Mouse (Mus musculus) adrenal gland, adult 2 months (tissue): Measurements from ENCODE around the gene Phf13. TPM values are rescaled to one million over a fixed set of nuclear protein-coding genes. Genes with fewer than 3 reads are reported as not detected.
A peak's percentile ranks its signal among the peaks of the same experiment; 100 is the strongest.

ENCODE experiments used
- DNase-seq: peaks from one replicate; pipeline ENCODE4 v3.0.0; 2021
- polyA plus RNA-seq: library from polyadenylated mRNA; depleted of rRNA; stranded (reverse); fragments of >200 nt; gene quantifications from 2 replicates; pipeline ENCODE4 v1.2.3, GENCODE M21; 2012
- total RNA-seq, 2 experiments: library from RNA; stranded (reverse); gene quantifications; 2 replicates each; pipeline ENCODE4 v1.2.3; 2021

Gene Phf13
- total and polyA plus RNA-seq, 3 experiments = 12.1 to 22.8 (median 14.2) TPM

DNA sequence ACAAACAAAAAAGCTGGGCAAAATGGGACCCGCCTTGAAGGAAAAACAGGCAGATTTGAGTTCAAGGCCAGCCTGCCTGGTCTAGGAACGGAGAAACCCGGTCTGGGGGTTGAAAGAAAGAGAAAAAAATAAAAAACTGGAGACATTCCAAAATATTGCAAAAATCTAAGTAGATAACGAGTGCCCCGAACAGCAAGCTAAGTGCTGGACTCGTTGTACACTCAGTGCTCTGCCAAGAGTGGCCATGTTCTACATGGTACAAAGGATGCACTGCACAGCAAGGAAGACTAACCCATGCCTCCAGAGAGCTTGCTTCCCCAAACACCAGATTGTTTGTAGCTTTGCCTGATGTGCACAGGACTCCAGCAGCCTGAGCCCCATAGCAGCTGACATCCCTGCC is 3.0 kb downstream of the Phf13 start:
- DNase-seq = no peak

DNA sequence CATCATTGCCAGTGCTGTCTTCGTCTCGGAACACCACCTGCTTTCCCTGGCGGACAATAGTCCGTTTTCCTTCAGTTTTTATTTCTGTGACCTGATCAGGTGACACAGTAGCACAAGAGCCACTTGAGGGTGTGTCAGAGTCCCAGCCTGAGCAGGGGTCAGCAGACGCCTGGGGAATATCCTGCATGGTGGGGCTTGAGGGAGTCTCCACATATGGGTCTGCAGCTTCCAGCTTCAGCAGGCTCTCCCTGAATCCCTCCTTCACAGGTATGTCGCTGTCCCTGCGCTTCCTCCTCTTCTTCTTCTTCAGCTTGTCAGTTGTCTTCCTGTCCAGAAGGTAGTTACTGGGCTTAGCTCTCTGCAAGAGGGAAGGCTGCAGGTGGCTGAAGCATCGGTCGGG is 4.0 kb downstream of the Phf13 start:
- no peak for DNase-seq

DNA sequence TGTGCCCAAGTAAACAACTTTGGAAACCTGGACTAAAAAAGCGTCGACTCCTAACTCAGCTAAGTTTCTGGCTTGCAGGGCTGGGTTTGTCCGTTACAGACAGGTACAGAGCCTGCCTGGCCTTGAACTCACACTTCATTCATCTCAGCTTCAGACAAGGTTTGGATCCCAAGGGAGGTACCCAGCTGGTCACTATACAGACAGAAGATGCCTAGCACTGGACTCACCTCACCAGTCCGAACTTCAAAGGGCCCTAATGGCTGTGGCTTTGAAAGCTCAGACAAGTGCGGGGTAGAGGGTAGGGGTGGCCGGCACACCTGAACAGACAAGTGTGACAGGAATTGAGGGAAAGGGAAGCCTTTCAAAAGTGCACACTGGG is 7.0 kb downstream of the Phf13 start:
- DNase-seq = no peak

DNA sequence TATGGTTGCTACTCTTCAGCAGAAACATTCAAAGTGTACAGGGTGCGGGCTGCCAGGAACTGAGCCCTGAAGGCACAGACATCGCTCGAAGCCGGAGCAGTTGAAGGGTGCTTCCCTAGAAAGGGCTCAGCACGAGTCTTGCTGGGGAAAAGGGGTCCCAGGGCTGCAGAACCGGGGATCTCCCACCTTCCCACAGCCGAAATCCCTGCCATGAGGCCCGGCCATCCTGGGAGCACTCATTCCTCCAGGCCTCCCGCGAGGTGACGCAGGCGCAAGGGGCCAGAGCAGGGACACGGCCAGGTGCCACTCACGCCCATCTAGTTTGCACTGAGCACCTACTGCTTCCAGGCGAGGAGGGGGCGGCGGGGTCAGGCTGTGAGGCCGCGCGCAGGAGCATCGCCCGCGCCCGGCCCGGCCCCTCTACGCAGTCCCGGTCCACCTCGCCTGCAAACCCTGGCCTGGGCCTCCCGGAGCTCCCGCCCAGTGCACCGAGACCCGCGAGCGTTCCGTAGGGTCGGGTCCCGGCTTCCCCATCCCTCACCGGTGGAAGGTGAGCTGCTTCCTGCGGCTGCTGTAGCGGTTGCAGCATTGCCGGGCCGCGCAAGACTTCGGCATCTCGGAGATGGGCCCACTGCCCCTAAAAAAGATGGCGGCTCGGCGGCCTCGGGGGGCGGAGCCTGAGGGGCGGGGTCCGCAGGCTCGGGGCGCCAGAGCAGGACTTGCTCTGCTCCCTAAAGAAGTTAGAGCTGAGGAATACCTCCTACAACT is 7.5 kb downstream of the Phf13 start, which contains the start of gene Thap3:
Gene Thap3, minus strand, starts transcription at position 656 of the 768 bp plus-strand sequence.
- peak; percentile 92 for DNase-seq

DNA sequence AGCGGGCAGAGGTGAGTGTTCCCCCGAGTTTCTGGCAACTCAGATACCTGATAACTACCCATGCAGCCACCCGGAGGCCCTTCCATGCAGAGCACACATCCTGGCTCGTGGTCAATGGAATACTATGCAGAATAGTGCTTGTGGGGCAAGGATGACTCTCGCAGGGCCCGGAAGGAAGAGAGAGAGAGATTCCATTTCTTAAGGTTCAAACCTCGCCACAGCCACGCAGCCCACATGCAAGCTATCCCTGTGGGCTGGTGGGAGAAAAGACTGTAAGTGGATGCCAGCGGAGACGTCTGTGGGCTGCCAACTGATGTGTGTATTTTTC is 8.1 kb downstream of the Phf13 start:
- no peak for DNase-seq

DNA sequence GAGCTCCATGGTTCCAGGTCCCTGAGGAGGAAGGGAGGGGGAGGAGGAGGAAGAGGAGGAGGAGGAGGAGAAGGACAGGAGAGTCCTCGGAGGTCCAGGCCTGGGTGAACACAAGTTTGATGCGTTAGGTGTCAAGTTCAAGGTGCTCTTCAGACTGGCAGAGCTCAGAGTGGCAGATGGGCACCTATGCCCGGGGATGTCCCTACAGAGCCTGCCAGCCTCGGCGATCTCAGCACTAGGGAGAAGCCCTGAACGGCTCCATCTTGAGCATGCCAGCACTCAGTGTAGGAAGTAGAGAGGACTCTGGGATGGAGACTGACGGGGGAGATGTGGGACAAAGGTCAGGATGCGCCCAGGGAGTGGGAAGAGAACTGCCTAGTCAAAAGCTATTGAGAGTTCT is 9.4 kb downstream of the Phf13 start:
- no peak for DNase-seq

DNA sequence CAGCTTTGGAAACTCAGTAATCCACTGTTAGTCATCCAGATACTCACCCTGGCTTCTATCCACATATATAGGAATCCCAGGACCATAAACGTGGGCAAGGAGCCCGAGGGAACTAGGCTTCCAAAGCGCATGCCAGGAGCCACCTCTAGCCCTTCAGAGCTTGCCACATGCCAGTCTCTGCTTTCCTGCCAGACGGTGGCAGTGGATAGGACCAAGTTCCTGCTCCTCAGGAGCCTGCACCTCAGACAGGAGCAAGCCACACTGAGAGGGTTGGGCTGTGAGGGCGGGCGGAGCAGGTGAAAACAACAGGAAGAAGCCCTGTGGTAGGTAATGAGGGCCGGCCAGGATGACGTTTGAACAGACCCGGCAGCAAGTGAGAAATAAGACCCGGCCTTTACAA is 10.2 kb downstream of the Phf13 start:
- DNase-seq = no peak

DNA sequence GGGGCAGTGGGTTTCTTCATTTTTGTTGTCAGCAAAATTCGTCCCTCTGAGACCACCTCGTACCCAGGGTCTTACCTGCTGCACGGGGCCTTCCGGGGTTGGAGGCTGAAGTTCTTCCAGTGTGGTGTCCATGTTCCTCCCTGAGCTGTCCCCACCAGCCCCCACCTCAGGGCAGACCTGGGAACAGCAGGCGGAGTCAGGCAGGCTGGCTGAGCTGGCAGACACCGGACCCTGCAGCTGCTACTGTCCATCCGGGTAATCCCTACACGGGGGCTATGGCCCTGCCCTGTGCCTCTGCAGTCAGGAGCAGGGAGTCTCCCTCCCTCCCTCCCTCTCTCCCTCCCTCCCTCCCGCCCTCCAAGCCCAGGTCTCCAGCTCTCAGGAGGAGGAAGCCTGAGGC is 12.5 kb downstream of the Phf13 start:
- DNase-seq = no peak

DNA sequence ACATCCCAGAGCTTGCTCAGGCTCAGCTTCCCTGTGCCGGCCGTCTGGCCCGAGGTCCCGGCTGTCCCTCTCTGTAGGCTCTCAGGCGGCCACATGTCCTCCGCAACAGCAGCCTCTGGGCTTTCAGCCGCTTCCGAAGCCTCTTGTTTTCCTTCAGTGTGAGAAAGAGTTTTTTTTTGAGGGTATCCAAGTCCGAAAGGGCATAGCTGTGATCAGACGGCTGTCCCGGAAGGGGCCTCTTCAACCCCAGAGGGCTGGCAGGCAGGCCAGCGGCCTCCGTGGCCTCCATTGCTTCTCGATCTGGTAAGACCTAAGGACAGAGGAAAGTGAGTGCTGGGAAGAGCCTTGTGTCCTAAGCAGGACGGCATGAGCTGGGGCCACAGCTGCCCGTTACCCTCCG is 13.0 kb downstream of the Phf13 start:
- DNase-seq = no peak

DNA sequence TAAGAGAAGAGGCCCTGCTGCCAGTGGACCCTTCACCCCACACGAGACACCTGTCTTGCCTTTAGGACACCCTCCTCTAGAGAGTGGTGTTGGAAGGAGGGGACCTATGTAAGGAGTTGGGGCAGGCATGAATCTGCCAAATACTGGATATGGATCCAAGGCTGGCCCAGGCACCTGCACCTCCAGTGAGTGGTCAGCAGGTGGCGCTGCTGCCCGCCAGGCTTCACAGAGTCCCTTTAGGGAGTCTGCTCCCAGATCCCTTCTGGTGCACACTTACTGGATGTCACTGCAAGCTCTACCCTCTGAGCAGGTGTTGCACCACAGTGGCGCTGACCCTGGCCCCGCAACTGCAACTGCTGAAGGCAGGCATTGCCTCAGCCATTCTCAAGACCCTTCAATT is 14.7 kb downstream of the Phf13 start:
- DNase-seq = peak; percentile 86

DNA sequence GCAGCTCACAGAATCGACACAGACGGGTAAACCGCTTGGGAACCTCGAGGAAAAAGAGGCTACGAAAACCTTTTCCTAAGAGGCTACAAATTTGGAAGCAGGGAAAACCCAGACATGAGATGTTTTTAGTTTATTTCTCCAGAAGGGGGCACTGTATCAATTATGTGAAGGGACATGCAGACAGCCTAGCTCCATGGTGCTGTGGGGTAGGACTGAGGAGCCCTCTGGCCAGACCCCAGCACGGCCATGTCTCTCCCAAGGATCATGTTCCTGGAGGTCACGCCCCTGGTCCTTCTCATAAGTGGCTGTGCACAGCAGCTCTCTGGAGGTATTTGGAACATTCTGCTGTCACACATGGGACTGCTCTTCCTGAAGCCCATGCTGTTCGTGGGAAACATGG is 15.4 kb downstream of the Phf13 start:
- no peak for DNase-seq

DNA sequence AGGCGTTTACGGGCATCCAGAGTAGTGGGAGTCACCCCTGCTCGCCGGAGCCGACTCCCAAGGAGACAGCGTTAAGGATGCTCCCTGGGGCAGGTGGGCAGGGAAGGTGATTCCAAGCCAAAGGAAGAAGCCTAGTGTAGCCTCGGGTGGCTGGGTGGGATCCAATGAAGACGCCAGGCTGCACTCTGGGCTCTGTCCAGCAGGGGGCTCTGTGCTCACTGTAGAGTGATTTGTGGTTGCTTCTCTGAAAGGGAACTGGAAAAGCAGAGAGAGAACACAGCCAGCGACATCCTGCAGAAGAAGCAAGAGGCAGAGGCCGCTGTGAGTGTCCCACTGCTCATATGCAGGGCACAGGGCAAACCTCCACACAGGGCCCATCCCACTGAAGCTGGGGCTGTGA is 18.3 kb downstream of the Phf13 start:
- DNase-seq = peak; percentile 79

DNA sequence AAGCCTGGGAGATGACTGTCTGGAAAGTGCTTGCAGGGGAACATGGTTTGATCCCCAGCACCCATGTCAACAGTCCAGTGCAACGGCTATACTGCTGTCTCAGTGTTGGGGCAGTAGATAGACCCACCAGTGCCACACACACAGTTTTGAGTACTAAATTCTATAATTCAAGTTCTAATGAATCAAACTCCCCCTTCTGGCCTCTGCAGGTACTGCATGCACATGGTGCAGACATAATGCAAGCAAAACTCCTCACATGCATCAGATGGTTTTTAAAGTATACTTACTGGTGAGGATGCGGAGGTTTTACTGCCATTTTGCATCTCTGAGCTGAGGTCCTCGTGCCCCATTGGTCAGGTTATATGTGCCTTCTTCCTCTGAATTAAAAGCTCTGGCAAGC is 20.6 kb downstream of the Phf13 start:
- DNase-seq = no peak

DNA sequence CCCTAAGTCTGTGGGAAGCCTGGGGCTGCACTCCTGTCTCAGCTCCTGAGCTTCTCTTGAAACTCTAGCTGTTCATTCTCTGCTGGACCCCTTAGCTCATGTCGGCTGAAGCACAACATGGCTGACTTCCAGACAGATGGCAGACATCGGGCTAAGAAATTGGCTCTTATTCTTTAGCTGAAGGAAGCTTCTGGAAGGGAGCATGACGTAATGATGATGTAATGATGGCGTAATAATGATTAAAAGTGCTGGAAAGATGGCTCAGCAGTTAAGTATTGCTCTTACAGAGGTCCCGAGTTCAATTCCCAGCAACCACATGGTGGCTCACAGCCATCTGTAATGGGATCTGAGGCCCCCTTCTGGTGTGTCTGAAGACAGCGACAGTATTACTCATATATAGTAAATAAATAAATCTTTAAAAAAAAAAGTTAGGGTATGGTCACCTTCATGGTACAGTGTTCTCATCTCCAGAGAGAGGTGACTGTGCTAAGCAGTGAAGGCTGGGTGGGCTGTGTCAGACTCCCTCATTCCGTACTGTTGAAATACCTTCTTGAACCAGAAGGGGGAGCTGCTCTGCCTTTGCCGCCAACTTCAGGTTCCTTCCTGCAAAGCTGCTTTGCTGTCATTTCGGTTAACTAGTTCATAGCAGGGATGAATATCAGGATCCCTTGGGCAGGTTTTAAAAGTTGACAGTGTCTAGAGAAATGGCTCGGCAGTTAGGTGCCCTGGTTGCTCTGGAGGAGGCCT is 23.7 kb downstream of the Phf13 start:
- DNase-seq = no peak

DNA sequence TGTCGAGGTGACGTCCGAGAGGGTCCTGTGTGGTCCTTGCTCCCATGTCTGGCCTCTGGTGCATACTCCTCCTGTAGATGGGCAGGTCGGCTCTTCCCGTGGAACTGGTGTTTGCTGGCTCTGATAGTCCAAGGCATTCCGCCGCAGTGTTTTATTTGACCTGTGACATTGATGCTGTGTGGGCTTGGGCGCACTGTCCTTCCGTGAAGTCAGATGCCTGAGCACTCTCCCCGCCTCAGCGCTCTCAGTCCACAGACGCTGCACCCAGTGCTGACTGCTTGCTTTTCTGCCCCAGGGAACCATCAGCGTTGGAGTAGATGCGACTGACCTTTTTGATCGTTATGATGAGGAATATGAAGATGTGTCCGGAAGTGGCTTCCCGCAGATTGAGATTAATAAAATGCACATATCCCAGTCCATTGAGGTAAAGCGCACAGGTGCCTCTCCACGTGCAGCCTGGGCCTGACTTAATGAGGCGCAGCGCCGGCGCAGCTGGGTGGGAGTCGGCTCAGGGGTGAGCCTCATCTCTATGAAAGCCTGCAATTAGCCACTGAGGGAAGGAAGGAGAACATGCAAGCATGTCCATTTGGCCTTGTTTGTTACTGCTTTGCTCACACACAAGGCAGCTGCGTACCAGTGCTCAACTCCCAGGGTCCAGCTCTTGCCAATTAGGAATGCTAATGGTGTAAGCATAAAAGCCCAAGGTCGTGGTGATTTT is 27.7 kb downstream of the Phf13 start:
- no peak for DNase-seq

DNA sequence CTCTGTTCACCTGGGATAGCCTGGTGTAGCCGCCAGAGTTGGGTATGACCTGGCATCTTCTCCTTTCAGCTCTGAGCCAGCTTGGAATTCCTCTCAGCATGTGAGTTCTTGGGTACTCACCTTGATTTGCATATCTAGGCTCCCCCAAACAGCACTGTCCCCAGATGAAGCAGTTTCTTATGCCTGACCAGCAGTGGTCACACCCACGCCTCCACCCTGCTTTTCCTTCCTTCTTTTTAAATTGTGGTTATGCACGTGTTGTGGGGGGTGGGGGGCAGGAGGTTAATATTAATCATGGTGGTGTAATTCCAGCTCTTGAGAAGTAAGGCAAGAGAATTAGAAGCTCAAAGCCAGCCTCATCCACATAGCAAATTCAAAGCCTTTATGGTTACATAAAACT is 33.2 kb downstream of the Phf13 start:
- DNase-seq = no peak

DNA sequence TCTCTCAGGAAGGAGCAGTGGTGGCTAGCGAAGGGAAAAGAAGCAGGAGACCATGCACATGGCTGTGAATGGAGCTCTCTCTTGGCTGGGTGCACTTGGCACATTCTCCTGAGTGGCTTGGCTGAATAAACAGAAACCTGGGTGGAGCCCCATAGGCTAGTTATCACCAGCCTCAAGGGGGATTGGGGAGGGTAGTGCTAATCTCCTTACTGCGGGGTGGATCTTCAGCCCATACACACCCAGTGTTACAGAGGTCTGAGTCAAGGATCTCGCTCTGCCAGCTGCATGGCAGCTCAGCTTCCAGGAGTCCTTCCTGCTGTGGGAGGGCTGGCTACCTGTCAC is 35.6 kb downstream of the Phf13 start:
- DNase-seq = no peak

DNA sequence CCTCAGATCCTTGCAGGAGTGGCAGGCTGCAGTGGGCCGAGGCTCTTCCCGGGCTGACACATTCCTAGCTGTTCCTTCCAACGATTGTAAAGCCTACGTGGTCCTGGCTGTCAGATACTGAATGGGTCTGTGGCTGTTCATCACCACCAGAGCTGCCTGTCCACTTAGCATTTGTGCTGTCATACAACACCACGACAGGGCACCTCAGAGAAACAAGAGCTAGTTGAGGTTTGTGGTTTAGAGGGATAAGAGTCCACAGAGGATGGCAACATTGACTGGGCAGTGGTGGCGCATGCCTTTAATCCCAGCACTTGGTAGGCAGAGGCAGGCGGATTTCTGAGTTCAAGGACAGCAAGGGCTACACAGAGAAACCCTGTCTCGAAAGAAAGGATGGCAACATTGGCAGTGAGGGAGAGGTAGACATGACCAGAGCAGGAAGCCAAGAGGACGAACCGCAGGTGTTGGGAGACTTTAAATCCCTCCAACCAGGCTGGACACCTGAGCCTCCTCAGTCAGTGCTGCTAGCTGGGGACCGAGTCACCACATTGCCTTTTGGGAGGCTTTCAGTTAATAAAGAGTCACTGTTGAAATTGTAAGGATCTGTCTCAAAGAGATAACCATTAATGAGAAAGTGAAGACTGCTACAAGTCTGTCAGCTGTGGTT is 36.1 kb downstream of the Phf13 start:
- no peak for DNase-seq

DNA sequence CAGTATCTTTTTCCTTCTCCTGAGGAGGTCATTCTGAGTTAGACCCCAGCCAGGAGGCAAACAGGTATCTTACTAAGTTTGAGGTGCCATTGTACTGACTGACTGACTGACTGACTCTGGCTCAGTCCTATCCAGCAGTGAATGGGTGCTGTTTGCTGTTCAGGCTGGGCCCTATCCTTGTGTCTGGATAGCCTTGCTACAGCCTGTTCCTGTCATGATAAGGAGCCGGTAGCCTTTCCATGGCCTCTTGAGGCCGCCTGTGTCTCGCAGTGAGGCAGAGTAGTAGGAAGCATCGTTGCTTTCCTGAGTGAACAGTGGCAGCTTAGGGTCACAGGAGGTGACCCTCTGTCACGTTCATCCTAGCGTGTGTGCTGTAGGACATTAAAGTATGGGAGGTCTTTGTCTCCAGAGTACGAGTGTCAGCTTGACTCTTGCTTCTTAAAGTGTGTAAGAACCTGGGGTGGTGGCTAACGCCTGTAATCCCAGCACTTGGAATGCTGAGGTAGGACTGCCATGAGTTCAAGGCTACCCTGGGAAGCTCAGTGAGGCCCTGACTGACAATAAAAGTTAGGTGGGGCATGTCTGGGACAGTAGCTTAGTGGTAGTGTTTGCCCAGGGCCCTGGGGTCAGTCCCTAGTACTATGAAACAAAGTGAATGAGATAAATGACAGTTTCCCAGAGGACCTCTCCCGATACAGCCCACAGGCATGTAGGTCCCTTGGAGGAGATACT is 38.3 kb downstream of the Phf13 start:
- DNase-seq = no peak

DNA sequence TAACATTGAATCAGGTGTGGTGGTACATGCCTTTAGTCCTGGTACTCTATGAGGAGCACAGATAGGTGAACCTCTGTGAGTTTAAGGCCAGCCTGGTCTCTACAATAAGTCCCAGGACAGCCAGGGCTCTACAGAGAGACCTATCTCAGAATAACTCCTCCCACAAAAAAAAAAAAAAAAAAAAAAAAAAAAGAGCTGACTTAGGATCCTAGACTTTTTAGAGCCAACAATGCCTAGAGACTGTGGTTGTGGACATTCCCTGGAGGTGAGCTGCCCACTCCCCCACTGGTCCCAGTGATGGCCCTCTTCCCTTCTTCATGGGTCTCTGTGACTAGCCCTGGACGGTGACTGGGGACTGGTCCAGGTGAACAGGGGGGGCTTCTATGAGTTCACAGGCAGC is 40.3 kb downstream of the Phf13 start:
- DNase-seq = no peak

DNA sequence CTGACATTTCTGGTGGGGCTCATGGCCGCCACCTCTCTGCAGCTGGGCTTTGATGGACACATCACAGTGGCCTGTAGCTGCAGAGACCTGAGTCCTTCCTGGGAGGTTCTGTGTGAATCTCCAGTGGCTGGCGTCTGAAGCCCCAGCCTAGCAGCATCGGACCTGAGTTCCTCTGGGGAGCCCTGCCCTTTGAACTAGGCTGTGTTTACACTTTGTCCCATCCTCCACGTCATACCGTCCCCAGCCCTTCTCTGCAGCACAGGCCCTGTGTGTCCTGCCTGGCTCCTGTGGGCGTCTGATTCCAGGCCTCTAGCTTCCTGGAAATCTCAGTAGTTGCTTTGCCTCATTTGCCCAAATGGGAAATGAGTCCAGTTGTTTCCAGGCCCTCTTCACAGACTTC is 42.8 kb downstream of the Phf13 start:
- no peak for DNase-seq
